Mouse (Mus musculus): Measurements from ENCODE around the gene Coro2a. TPM values are rescaled to one million over a fixed set of nuclear protein-coding genes. Genes with fewer than 3 reads are reported as not detected.
"Not testable (repeated sequence)": the region's sequence is repeated elsewhere in the genome, so short reads cannot be mapped to it uniquely, and the experiment has no call there.

The Coro2a gene
- total and polyA plus RNA-seq, 3 experiments = 0.39 to 2.1 (median 0.43) TPM

- Histone ChIP-seq H3K27ac (no peak overlapping the region), H3K36me3 (ENCODE audit: control insufficient read depth, insufficient read depth, low read length) (no peaks in the 10 kb centered on the region), H3K27me3 (ENCODE audit: control insufficient read depth, insufficient read depth, low read length) (no peaks in the 10 kb centered on the region), H3K4me1 (ENCODE audit: control insufficient read depth, insufficient read depth, low read length) (no peaks in the 10 kb centered on the region), H3K4me3 (no peak overlapping the region), H3K79me2 (replicated peaks; ENCODE audit: control insufficient read depth, insufficient read depth, low read length) (no peaks in the 10 kb centered on the region), H3K9ac (ENCODE audit: low read depth, low read length) (no peak overlapping the region)
- DNase-seq = no peak
- TF ChIP-seq CTCF (IDR thresholded peaks at IDR 0.05) = no peak
- no peak for TF ChIP-seq POLR2A (IDR thresholded peaks at IDR 0.05; ENCODE audit: insufficient read depth, low read depth, low read length)
- TF ChIP-seq EP300 (IDR thresholded peaks at IDR 0.05; ENCODE audit: insufficient read depth, low read depth, low read length) = no peak
- 64% methylated on average over 1 of the region's 1 CpGs for WGBS
- intact Hi-C loops (cut with DNase I) = no loop called here
Measured at GRCm38 (mm10) chr4:46578228-46578627, 23.8 kb downstream of the Coro2a start.

GRCm38 (mm10) chr4:46575509-46576284 is 26.3 kb downstream of the Coro2a start:
- 81% methylated on average over 6 of the region's 10 CpGs for WGBS
- DNase-seq; H3K9ac ChIP-seq (ENCODE audit: low read depth, low read length); H3K27ac ChIP-seq; H3K79me2 ChIP-seq (replicated peaks; ENCODE audit: control insufficient read depth, insufficient read depth, low read length); H3K4me1 ChIP-seq (ENCODE audit: control insufficient read depth, insufficient read depth, low read length); H3K27me3 ChIP-seq (ENCODE audit: control insufficient read depth, insufficient read depth, low read length); intact Hi-C loops (cut with DNase I); H3K36me3 ChIP-seq (ENCODE audit: control insufficient read depth, insufficient read depth, low read length); H3K4me3 ChIP-seq: not testable (repeated sequence)

DNA sequence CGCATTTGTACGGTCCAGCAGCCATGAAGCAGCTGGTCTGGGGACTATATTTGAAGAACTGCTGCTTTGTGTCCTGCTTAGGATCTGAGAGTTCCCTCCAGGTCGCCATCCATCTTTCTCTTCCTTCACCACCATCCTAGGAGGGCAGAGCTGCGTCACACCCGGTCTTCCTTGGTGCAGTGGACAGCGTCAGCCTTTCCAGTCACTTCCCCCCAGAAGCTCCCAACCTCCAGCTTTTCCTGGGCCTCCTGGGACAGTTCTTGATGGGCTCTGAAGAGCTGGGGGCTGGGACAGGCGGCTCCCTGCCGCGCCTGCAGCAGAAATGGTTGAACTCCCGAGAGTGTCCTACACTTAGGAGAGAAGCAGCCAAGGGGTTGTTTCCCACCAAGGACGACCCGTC is 27.2 kb downstream of the Coro2a start:
- no peak overlapping the region for H3K4me3 ChIP-seq
- no peak overlapping the region for H3K9ac ChIP-seq (ENCODE audit: low read depth, low read length)
- WGBS = 56% methylated on average over 10 of the region's 12 CpGs
- H3K27me3 ChIP-seq (ENCODE audit: control insufficient read depth, insufficient read depth, low read length) = no peaks in the 10 kb centered on the region
- H3K79me2 ChIP-seq (replicated peaks; ENCODE audit: control insufficient read depth, insufficient read depth, low read length) = no peaks in the 10 kb centered on the region
- intact Hi-C loops (cut with DNase I) = loop anchor here (1.0 kb wide), 1 partner anchor 10 kb away; no protein-coding TSS in a partner anchor
- H3K4me1 ChIP-seq (ENCODE audit: control insufficient read depth, insufficient read depth, low read length) = no peaks in the 10 kb centered on the region
- DNase-seq = no peak
- TF ChIP-seq EP300 (IDR thresholded peaks at IDR 0.05; ENCODE audit: insufficient read depth, low read depth, low read length) (no peak), POLR2A (IDR thresholded peaks at IDR 0.05; ENCODE audit: insufficient read depth, low read depth, low read length) (no peak), CTCF (IDR thresholded peaks at IDR 0.05) (no peak)
- no peaks in the 10 kb centered on the region for H3K36me3 ChIP-seq (ENCODE audit: control insufficient read depth, insufficient read depth, low read length)
- no peak overlapping the region for H3K27ac ChIP-seq

DNA sequence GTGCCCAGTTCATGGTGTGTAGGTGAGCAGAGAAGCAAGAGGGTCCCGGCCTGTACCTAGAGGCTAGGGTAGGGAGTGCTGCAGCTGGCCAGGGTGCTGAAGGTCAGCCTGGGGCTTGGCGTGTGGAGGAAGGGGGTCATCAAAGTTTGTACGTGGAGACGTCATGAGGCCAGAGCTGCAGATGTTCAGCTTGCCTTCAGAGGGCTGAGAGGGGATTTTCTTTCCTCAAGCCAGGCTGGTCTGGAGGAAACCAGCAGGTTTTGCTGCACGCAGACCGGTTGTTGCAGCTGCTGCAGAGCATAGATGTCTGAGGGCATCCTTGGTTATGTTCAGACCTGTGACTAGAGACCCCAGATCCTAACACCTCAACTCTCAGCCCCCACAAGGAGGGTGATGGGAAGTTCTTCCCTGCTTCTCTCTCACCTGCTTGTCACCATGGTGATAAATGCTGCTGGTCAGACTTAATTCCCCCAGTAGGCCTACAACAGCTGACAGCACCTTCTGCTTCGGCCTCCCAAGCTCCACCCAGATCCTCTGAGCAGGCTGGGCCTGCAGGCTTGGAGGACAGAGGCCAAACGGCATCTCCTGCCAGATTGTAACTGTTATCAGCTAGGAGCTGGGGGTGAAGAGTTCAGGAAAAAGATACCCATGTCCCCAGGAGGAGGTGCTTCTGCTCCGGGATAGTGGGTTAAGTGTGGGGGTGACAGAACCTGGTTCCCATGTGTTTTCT is 27.8 kb downstream of the Coro2a start:
- TF ChIP-seq CTCF (IDR thresholded peaks at IDR 0.05) (no peak), POLR2A (IDR thresholded peaks at IDR 0.05; ENCODE audit: insufficient read depth, low read depth, low read length) (no peak), EP300 (IDR thresholded peaks at IDR 0.05; ENCODE audit: insufficient read depth, low read depth, low read length) (no peak)
- H3K36me3 ChIP-seq (ENCODE audit: control insufficient read depth, insufficient read depth, low read length) = no peaks in the 10 kb centered on the region
- H3K27ac ChIP-seq = no peak overlapping the region
- H3K4me1 ChIP-seq (ENCODE audit: control insufficient read depth, insufficient read depth, low read length) = no peaks in the 10 kb centered on the region
- 46% methylated on average over 9 of the region's 9 CpGs for WGBS
- H3K9ac ChIP-seq (ENCODE audit: low read depth, low read length) = no peak overlapping the region
- H3K4me3 ChIP-seq = no peak overlapping the region
- H3K27me3 ChIP-seq (ENCODE audit: control insufficient read depth, insufficient read depth, low read length) = no peaks in the 10 kb centered on the region
- no peaks in the 10 kb centered on the region for H3K79me2 ChIP-seq (replicated peaks; ENCODE audit: control insufficient read depth, insufficient read depth, low read length)
- intact Hi-C loops (cut with DNase I) = loop anchor here (1.0 kb wide), 1 partner anchor 11 kb away; no protein-coding TSS in a partner anchor
- DNase-seq = no peak

GRCm38 (mm10) chr4:46572616-46573015 is 29.4 kb downstream of the Coro2a start:
- H3K27ac ChIP-seq = no peak overlapping the region
- WGBS = 82% methylated on average over 4 of the region's 4 CpGs
- no peaks in the 10 kb centered on the region for H3K4me1 ChIP-seq (ENCODE audit: control insufficient read depth, insufficient read depth, low read length)
- no peak for DNase-seq
- H3K27me3 ChIP-seq (ENCODE audit: control insufficient read depth, insufficient read depth, low read length) = no peaks in the 10 kb centered on the region
- intact Hi-C loops (cut with DNase I) = no loop called here
- H3K79me2 ChIP-seq (replicated peaks; ENCODE audit: control insufficient read depth, insufficient read depth, low read length) = no peaks in the 10 kb centered on the region
- TF ChIP-seq POLR2A (IDR thresholded peaks at IDR 0.05; ENCODE audit: insufficient read depth, low read depth, low read length) (no peak), EP300 (IDR thresholded peaks at IDR 0.05; ENCODE audit: insufficient read depth, low read depth, low read length) (no peak)
- H3K36me3 ChIP-seq (ENCODE audit: control insufficient read depth, insufficient read depth, low read length) = no peaks in the 10 kb centered on the region
- H3K4me3 ChIP-seq = no peak overlapping the region
- no peak overlapping the region for H3K9ac ChIP-seq (ENCODE audit: low read depth, low read length)

- Histone ChIP-seq H3K4me3 (no peak overlapping the region), H3K79me2 (replicated peaks; ENCODE audit: control insufficient read depth, insufficient read depth, low read length) (no peaks in the 10 kb centered on the region), H3K36me3 (ENCODE audit: control insufficient read depth, insufficient read depth, low read length) (no peaks in the 10 kb centered on the region), H3K27ac (no peak overlapping the region), H3K27me3 (ENCODE audit: control insufficient read depth, insufficient read depth, low read length) (no peaks in the 10 kb centered on the region), H3K4me1 (ENCODE audit: control insufficient read depth, insufficient read depth, low read length) (no peaks in the 10 kb centered on the region), H3K9ac (ENCODE audit: low read depth, low read length) (no peak overlapping the region)
- TF ChIP-seq EP300 (IDR thresholded peaks at IDR 0.05; ENCODE audit: insufficient read depth, low read depth, low read length) = no peak
- TF ChIP-seq POLR2A (IDR thresholded peaks at IDR 0.05; ENCODE audit: insufficient read depth, low read depth, low read length) = no peak
- TF ChIP-seq CTCF (IDR thresholded peaks at IDR 0.05) = no peak
- WGBS = 89% methylated on average over 9 of the region's 9 CpGs
- DNase-seq = no peak
- intact Hi-C loops (cut with DNase I) = no loop called here
Measured at GRCm38 (mm10) chr4:46571744-46572143, 30.3 kb downstream of the Coro2a start.

All from heart, adult 2 months (tissue).